Mouse (Mus musculus) ES-E14 (cell line): ENCODE results near the gene Mfsd2b.

Source experiments
- CHD2 ChIP-seq: IDR thresholded peaks from 2 replicates; pipeline ENCODE4 v1.6.1; 2014; ENCODE audit warnings: mild to moderate bottlenecking, low read depth, low read length, inconsistent platforms
- HCFC1 ChIP-seq: IDR thresholded peaks from 2 replicates; pipeline ENCODE4 v1.6.1; 2012; ENCODE audit warnings: low read length, inconsistent platforms, borderline replicate concordance; ENCODE audit not compliant: insufficient read depth
- MAFK ChIP-seq: IDR thresholded peaks from 2 replicates; pipeline ENCODE4 v1.6.1; 2014; ENCODE audit warnings: mild to moderate bottlenecking, low read depth, low read length, inconsistent platforms; ENCODE audit not compliant: insufficient read depth
- ZC3H11A ChIP-seq: IDR thresholded peaks from 2 replicates; pipeline ENCODE4 v1.6.1; 2012; ENCODE audit warnings: low read depth, mild to moderate bottlenecking, inconsistent platforms, low read length, borderline replicate concordance
- ZNF384 ChIP-seq: IDR thresholded peaks from 2 replicates; pipeline ENCODE4 v1.6.1; 2012; ENCODE audit warnings: low read depth, low read length, inconsistent platforms

DNA sequence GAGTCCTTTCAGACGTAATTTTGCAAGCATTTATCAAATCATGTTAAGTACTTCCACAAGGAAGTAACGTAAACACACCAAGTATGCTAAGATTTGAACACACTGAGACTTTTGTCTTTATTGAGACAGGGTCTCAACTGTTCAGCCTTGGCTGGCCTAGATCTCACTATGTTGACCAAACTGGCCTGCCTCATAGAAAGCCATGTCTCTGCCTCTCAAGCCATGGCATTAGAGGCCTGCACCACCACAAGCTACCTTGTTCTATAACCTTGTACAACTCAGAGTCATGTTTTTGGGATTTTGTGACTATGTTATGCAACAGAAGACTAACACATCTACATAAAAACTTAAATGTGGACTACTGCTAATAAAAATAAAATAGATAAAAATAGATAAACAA, 7.9 kb upstream of the Mfsd2b start:
- TF ChIP-seq MAFK (no peak), CHD2 (no peak), HCFC1 (no peak), ZNF384 (no peak), ZC3H11A (no peak)
